Mouse (Mus musculus): Measurements from ENCODE around the gene P2ry6.

GRCm38 (mm10) chr7:101014985-101015384 is 40.5 kb upstream of the P2ry6 start:
- no peak for TF ChIP-seq POLR2A (IDR thresholded peaks at IDR 0.05; ENCODE audit: borderline replicate concordance, control insufficient read depth, low read depth, low read length)
- no peak for TF ChIP-seq CTCF (IDR thresholded peaks at IDR 0.05; ENCODE audit: control insufficient read depth, insufficient read depth, low read length)
